Mouse (Mus musculus) small intestine, adult 2 months (tissue): ENCODE results near the gene Arhgef15.

ENCODE experiments used
- CTCF ChIP-seq: fragments of 200-500 bp; IDR thresholded peaks from 2 replicates; pipeline ENCODE4 v1.5.1; 2012; ENCODE audit warnings: low read depth, mild to moderate bottlenecking, control low read depth, inconsistent platforms, low read length, moderate library complexity, mixed read lengths; ENCODE audit not compliant: insufficient replicate concordance, insufficient read length; ENCODE audit errors: extremely low read depth
- POLR2A ChIP-seq: fragments of 200-500 bp; IDR thresholded peaks from 2 replicates; pipeline ENCODE4 v1.6.1; 2012; ENCODE audit warnings: low read depth, mild to moderate bottlenecking, control low read depth, inconsistent platforms, low read length, moderate library complexity

DNA sequence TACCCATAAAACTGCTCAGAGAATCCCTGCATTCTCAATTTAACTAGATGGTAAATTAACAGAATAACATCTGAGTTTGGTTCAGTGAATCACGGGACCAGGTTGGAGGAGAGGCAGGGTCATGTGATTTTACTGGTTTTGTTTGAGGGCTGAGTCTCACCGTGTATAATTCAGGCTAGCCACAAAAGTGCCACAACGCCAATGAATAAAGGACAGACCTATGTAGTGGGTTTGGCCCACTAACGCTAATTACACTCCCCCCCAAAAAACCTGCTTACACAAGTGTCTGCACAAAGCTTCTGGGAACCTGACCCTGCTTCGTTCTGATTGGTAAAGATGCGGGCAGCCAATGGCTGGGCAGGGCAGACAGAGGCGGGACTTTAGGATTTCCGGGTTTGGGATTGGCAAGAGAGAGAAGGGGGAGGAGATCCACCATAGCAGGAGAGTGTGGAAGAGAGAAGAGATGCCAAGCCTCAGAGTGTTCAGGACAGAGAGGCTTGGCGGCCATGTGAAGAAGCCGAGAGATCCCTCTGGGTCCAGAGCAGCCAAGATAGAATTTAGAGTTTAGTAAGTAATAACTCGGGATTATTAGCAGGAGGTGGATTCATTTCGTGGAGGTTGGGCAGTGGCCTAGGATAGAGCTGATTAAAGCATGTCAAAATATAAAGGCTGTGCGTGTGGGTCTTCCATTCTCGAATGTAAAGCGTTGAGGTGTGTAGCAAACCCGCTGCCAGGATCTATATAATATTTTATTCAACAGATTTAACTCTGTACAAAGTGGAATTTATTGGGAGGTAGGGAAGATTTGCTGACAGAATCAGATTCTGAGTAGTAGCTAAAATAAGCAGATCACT, 17.6 kb downstream of the Arhgef15 start:
- TF ChIP-seq CTCF (no peak), POLR2A (no peak; the same call in 1 of the 2 replicates)
